ENCODE assay signal across 9 mouse cellular contexts in genomic region chr13:85639376-85640229, GRCm38 (mm10).
DNase-seq lines count a peak whose midpoint lies in the region; ATAC-seq lines count a peak whose summit lies in the region.
"Had no signal": no experiment of that assay in that cellular context is flagged by ENCODE, and none has a peak within 500 bp of the region (broad histone marks: within the 10 kb centered on the region; RNA-seq: fewer than 3 reads in every experiment).

No protein-coding gene starts in this region.

- no peak overlapping the region for H3K9ac ChIP-seq in heart, embryonic 11.5 days (ENCODE audit: low read depth, low read length)

- no peak overlapping the region for H3K4me3 ChIP-seq in heart, embryonic 11.5 days (ENCODE audit: low read depth, low read length)
- H3K4me3 ChIP-seq: megakaryocyte, embryonic 14.5 days had no signal

- 22% methylated on average over 8 of the region's 8 CpGs for WGBS in heart, embryonic 11.5 days (ENCODE audit: insufficient replicate concordance)

- no peak overlapping the region for H3K27ac ChIP-seq in heart, embryonic 11.5 days (ENCODE audit: low read depth, low read length)

- no peak for ATAC-seq in heart, embryonic 11.5 days (replicated peaks; ENCODE audit: insufficient number of reproducible peaks, low FRiP score, low TSS enrichment)
- ATAC-seq in common myeloid progenitor, adult 5-6 weeks (replicated peaks; ENCODE audit: low read depth, poor library complexity, severe bottlenecking) = peak; percentile 90

- no peak overlapping the region for H3K4me2 ChIP-seq in heart, embryonic 11.5 days

- H3K27me3 ChIP-seq in heart, embryonic 11.5 days (ENCODE audit: control insufficient read depth, insufficient read depth, low read length) = no peaks in the 10 kb centered on the region
- H3K27me3 ChIP-seq: megakaryocyte, embryonic 14.5 days had no signal

- peak; percentile 9 to 26 for DNase-seq in heart, postnatal 10 days
- peak; percentile 26 for DNase-seq in CD4-positive helper T cell, adult 2 months (ENCODE audit: low read depth, low spot score)
- DNase-seq in hindlimb bud, embryonic 11.5 days (ENCODE audit: extremely low spot score, low read depth, low spot score) = peak; percentile 24
- no peak for DNase-seq in right cerebral cortex, postnatal 14 days
- DNase-seq in kidney, postnatal 25 days = no peak
- no peak for DNase-seq in urinary bladder, postnatal 10 days (ENCODE audit: low spot score)

- intact Hi-C loops in heart, postnatal 10 days (cut with DNase I) = no loop called here

- H3K36me3 ChIP-seq in heart, embryonic 11.5 days (ENCODE audit: control insufficient read depth, insufficient read depth, low read length) = no peaks in the 10 kb centered on the region

- H3K9me3 ChIP-seq in heart, embryonic 11.5 days (replicated peaks; ENCODE audit: control insufficient read depth, low read length) = no peaks in the 10 kb centered on the region
- H3K9me3 ChIP-seq: megakaryocyte, embryonic 14.5 days had no signal

- H3K4me1 ChIP-seq in heart, embryonic 11.5 days (ENCODE audit: control insufficient read depth, insufficient read depth, low read length) = no peaks in the 10 kb centered on the region

Comparison
In these comparisons a context has a peak if more than half of its experiments do, and no peak if none do; other contexts are left out.
1. DNase-seq: peak in heart, postnatal 10 days (2 of 2), CD4-positive helper T cell, adult 2 months (single experiment) and hindlimb bud, embryonic 11.5 days (single experiment); none in right cerebral cortex, postnatal 14 days (single experiment), kidney, postnatal 25 days (0 of 2) and urinary bladder, postnatal 10 days (single experiment).